Mouse (Mus musculus): ENCODE data around the gene En1. TPM values are rescaled to one million over a fixed set of nuclear protein-coding genes. Genes with fewer than 3 reads are reported as not detected.

En1 gene
- not detected for polyA plus RNA-seq (2014; fragmentation: Illumina TruSeq; extraction: RNeasy Lipid Tissue Mini Kit (QIAGEN cat#74804); ENCODE audit: low read depth, low replicate concordance)

GRCm38 (mm10) chr1:120602031-120602730, at the start of gene En1:
En1 (plus strand) TSS chr1:120602418.

Other genes with a start within 250 kb of the En1 start
- gene Marco, start 97.4 kb upstream of the En1 start, polyA plus RNA-seq (2014; fragmentation: Illumina TruSeq; extraction: RNeasy Lipid Tissue Mini Kit (QIAGEN cat#74804); ENCODE audit: low read depth, low replicate concordance): 0.82 TPM